Mouse (Mus musculus) frontal cortex, adult (tissue): Measurements from ENCODE around the gene Pde4d.

Experiments
- ATAC-seq: cut with Nextera tagmentation; 2 replicates; pipeline ENCODE4 v1.9.2; 2017; ENCODE audit warnings: mild to moderate bottlenecking, moderate library complexity, mixed read lengths; ENCODE audit not compliant: low TSS enrichment

Pde4d gene

DNA sequence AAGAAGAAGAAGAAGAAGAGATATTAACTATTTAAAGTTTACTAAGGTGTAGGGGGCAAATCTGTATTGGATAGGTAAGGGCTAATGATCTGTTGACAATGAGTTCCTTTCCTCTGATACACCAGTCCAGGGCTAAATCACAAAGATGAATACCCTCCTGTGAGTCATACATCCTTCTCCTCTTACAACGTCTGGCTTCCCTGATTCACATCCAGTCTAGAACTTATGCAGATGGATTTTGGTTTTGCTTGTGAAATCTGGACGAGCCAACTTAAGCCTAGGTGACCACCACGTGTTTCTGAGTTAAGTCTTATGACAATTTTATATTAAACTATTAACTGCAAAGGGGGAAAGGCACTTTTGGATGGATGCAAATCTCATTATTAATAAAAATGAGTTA is 1369.3 kb downstream of the Pde4d start:
- ATAC-seq, result no peak

DNA sequence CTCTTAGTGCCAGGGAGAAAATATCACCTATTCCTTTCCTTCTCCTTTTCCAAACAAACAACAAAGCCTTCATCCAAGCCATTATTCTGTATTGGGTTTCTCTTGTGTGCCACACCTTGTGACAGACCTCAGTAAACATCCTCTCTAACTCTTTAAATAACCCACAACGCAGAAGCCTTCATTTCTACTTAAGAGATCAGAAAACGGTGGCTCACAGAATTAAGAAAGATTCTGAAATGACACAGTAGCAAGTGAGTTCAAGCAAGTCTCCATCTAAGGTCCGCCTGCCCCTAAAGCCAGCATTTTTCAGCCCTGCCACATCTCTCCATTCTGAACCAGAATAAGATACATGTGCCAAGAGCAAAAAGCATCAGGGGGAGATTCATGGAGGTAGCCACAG is 1370.4 kb downstream of the Pde4d start:
- no peak for ATAC-seq

DNA sequence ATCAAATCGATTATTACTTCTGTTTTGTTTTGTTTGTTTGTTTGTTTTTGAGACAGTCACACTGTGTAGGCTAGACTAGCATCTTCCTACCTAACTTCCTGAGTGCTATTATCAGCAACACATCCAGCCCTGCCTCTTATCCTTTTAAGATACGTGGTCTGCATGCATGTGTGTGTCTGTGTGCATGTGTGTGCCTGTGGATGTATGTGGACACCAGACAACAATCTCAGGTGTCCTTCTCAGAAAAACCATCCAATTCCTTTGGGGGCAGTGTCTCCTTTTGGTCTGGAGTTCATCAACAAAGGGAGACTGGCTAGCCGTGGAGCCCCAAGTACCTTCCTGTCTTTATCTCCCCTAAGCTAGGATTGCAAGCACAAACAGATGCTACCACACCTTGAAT is 1371.1 kb downstream of the Pde4d start:
- ATAC-seq, result no peak

DNA sequence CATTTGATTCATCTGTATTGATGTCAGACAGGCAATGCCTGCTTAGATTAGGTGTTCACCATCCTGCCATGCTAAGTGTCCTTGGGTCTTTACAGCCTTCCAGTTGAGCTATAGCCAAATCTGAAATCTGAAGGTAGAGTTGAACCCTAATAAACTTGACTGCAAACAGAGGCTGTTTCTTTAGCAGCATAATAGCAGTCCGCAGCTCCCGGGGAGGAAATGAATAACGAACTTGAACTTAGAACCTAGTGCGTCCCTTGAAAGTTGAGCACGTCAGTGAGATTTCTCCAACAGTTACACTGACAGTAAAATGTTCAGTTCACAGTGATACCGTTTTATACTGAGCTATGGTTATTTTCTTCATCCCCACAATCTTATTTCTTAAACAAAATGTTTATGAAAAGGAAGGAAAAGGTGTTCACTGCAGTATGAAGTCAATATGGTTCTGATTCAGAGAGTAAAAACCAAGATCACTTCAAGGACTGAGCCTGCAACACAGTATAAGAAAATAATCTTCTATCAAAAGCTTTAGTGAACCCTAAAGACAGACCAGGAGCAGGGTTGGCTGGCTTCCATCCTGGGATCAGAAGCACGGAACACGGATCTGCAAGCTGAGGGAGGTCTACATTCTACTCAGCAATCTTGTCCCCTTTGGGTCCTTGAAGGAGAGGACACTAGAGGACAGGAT is 1372.1 kb downstream of the Pde4d start:
- peak; percentile 1; the same call in 1 of the 2 replicates for ATAC-seq

DNA sequence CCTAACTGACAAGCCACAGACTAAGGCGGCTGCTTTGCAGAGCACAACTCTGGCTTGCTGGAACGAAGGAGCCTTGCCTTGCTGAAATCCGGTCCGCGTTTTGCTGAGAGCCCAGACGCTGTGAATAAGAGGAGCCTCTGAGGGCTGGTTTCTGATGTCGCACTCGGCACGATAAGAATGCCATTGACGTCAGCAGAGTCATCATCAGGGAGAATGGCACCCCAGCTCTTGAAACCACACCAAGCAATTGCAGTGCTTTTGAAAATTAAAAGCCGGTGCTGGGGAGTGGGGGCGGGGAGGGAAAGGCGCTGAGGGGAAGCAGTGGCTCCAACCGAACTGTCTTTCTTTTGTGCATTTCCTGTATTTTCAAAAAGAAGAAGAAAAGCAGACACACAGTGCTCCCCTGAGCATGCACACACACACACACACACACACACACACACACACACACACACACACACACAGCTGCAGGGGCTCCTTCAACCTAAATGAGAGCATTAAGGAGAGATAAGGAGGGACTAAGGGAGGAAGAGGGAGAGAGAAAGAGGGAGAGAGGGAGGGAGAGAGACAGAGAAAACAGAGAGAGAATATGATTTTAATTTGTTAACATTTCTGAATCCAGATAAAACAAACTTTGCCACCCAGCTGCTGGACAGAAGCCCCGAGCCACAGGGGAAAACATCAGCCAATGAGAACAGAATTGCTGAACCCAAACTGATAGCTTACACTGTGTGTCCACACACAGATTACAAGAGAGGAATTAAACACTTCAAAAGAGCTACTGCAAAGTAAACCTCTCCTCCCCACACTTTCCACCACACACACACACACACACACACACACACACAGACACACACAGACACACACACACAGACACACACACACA is 1372.9 kb downstream of the Pde4d start:
- ATAC-seq, result peak; percentile 97

DNA sequence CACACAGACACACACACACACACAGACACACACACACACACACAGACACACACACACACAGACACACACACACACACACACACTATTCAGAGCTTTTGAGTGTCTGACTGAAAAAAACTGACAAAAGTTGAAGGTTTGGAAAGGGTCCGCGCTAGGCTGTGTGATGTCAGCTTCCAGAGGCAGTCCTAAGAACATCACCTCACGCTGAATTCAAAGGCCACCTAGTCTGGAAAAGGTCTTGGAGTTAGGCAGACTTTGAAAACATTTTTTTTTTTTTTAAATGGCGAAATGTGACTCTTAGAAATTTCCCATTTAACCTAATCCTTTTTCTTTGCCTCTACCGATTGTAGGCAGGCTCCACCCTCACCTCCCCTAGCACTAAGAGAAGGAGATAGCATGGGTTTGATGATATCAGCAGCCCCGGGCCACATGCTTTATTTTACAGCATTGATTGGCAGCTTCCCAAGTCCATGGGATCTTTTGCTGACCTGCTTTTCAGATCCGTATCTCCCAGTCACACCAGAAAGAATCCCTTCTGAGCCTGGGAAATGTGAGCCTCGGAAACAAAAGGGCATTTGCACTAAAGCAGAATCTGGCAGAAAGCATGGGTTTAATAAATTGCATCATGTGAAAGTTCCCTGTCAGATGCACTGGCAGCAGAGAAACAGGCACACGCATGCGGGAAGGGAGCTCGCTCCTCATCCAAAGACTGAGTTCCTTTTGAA is 1373.7 kb downstream of the Pde4d start:
- ATAC-seq, result 0 out of 2 replicates have a peak, but pooled peaks have one; percentile 2

DNA sequence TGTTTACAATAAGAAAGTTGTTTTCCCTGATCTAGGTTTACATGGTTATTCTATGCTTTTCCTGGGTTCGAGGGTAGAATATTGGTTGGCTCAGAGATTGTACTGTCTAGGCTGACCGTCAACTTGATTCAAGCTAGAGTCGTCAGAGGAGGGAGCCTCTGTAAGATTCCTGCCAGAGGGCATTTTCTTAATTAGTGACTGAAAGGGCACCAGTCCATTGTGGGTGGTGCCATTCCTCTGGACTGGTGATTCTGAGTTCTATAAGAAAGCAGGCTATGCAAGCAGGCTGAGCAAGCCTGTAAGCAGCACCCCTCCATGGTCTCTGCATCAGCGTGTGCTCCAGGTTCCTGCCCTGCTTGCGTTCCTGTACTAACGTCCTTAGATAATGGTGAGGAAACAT is 1376.1 kb downstream of the Pde4d start:
- no peak for ATAC-seq

DNA sequence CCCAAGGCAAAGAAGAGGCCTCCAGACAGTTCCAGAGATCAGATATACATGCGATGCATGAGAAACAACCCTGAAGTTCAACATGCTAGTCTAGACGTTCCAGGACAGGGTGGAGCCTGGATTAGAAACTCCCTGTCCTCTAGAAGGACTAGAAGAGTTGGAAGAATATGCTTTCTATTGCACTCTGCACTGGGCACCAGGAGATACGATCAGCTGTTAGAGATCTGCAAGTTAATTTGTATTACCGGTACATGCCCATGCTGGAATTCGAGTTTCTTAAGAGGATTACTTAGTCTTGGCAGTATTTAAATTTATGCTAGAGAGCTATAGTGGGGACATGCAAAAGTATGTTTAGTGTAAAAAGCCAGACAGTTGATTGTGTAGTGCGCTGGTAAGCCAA is 1377.6 kb downstream of the Pde4d start:
- no peak for ATAC-seq

DNA sequence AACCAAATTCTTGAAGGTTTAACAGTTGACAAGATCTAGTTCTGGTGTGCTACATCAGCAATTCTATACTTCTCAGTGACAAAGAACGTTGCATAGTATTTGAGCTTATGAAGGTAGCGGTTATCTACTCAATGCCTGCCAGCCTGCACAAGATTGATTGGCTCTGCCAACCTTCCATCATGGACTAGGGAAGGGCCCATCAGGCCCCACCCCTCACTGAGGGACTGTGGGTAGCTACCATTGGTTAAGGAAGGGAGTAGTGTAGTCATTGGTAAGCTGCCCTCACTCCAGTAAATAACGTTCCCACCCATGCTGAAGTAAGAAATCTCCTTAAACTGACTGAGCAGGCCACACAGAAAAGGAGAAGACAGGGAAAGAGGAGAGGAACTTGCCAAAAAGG is 1378.2 kb downstream of the Pde4d start:
- ATAC-seq, result no peak

DNA sequence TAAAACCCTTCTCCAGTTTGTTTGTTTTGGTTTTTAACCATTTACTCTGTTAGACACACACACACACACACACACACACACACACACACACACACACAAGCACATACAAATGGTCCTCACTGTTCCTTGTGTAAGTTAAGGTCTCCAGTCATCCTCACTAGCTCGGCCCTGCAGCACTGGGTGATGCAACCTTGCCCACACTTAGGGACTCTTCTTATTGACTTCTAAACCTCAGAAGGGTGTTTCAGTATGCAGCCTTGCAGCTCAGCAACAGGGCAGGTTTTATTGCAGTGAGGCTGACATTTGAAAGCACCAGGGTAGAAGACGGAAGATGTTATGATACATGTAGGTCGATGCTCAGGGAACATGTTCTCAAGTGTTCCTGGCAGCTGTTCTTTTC is 1379.7 kb downstream of the Pde4d start:
- ATAC-seq, result no peak

DNA sequence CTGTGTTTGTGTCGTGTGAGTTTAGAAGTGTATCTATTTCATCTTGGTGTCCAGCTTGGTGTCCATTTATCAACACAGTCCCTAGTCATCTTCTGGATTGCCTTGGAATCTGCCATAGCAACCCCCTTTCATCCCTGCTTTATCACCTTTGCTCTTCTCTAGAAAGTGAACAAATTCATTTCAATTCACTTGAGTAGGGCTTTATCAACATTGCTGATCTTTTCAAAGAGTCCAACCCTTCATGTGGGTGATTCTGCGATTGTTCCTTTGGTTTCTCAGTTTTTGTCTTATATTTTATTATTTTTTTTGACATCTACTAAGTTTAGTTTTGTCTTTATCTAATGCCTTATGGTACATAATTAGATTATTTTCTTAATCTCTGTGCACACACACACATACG is 1385.2 kb downstream of the Pde4d start:
- no peak for ATAC-seq

DNA sequence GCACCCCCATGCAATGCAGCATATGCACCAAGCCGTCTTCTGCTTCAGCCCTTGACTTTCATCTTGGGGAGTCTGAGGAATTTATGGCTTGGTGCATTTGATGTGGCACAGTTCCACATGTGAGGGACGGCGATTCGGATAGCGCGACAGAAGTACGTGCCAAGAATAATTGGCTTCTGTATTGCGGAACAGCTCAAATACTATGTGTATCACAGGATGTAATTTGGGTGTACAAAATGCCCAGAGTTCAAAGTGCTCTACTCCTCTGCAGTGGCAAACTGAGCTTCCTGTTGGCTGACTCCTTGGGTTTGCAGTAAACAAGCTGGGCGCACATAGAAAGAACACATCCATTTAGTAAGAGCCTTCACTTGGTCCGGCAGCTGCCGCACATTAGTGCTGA is 1387.7 kb downstream of the Pde4d start:
- no peak for ATAC-seq

DNA sequence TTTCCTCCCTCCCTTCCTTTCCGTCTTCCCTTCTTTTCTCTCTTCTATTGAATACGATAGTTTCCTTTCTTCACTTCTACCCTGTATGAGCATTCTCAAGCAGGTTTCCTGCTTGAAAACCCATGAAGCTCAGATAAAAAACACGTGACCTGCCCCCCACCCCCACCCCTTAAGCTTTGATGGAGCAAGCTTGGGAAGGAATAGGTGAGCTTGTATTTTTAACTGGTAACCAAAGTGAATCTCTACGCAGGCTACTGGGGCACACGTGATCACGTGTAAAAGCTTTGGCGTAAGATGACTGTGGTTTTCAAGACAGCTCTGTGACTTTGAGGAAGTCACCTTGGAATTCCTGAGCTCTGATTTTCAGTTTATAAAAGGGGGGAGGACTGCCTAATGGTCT is 1388.2 kb downstream of the Pde4d start:
- no peak for ATAC-seq

DNA sequence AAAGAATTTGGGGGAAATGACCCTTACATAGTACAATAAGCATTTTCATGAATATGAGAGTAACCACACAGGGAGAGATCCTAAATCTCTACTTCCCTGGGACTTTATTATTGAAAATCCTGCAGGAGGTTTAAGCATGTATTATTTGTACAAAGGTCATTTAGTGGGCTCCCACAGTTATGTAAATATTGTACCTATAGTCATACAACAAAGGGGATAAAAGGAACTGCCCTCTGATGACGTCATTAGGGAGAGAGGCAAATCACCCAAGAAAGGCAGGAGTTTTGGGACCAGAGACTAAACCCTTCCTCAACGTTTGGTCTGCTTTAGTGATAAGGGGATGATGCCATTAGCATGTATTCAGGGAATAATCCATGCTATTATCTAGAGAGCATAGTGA is 1390.5 kb downstream of the Pde4d start:
- ATAC-seq, result no peak

DNA sequence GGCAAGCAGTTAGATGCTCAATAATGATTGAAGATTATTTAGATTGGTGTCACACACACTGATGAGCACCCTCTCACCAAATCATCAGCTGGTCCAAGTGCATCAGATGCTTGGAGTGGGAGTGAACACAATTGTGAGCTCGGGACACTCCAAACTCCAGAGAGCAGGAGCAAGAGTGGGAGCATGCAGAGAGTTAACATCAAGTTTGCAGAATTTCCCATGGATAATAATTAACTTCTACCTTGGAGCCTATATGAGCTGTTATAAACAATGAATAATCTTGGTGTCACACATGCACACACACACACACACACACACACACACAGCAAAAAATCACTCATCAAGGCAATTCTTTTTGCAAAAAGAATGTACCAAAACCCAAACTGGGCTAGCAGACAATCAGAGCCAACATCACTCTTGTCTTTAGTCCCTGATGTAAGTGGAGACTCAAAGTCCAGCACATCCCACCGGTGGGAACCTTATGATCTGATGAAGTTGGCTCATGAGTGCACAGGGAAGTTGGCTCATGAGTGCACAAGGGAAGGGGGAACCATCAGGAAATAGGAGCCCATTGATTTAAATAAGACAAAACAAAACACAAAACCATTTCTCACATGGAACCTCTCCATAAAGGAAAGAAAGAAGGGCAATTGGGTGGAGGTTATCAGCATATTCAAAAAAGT is 1391.5 kb downstream of the Pde4d start:
- no peak for ATAC-seq

DNA sequence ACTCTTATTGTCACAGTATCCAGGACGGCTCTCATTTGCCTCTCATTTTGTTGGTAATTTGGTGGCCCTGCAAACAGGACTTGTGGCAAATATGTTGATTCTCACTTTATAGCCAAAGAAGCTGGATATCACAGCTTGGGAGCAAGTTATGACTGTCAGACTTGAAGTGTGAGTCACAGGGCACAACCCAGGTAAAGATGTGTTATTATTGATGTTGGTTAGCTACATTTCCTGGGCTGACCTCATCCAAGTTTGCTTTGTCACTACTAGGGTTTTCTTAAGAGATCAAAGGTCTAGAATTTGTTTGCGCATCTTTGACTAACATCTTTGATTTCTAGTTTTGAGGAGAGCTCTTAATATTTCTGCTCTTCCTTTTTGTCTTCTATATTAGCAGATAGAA is 1393.2 kb downstream of the Pde4d start:
- ATAC-seq, result no peak

DNA sequence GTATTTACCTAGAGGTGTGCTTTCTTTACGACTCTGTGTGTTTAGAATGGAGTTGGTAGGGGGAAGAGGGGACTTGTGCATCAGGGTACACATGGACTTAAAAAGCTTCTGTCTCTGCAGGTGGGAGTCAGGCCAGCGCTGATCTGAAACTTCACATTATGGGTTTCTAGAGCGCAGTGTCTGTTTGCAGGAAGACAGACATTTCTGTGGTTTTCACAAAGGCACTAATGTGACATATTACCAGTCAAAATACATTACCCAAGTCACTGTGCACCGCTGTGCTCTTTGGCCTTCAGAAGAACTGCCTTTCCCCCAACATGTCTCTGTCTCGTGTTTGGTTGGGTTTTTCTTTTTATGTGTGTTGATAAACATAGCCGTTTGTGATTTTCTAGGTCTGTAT is 1395.1 kb downstream of the Pde4d start:
- no peak for ATAC-seq

DNA sequence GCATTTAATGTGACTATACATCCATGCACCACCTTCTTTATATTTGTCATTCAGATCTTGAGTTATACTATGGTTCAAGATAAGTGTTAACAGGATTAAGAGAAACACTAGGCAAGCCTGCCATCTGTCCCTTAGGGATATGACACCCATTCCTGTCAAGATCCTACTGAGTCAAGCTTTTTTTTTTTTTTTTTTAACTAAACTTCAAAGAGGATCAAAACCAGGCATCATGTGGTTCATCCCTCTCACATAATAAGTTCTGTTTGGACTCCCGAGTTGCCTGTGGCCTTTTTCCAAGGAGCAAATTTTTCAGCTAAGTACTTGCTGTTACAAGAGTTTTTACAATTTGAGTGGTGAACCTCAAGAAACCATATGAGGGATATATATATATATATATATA is 1414.1 kb downstream of the Pde4d start:
- ATAC-seq, result no peak

DNA sequence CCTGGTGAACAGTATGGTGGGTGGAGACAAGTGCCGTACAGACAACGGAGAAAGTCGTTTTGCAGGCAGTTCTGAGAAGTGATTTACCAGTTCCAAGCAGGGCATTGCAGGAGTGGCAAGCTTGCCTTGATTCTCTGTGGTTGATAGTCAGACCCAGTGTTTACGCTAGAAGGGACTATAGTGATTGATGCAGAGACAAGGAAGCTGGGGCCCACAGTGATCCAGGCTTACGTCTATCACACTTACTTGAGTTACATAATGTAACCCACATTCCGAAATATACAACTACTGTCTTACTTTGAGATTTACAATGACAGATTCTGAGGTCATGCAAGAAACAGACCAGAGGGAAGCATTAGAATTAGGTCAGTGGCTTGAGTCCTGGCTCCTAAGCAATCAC is 1414.6 kb downstream of the Pde4d start:
- ATAC-seq, result no peak; the same call in 1 of the 2 replicates

DNA sequence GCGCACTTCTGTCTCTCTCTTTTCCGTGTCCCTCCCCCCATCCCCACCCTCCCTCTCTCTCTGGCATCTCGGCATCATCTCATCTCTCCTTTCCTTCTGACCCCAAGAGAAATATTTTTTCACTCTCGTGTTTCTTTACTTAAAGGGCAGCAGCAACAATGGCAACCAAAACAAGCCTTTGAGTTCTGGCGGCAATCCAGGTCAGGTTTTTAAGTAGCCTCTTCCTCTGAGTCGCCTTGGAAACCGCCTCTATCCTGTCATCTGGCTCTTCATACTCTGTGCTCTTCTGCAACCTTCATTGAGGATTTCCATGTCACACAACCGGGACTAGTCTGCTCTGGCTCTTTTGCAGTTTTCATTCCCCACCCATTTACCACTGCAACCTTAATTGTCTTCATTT is 1430.6 kb downstream of the Pde4d start:
- ATAC-seq, result no peak

DNA sequence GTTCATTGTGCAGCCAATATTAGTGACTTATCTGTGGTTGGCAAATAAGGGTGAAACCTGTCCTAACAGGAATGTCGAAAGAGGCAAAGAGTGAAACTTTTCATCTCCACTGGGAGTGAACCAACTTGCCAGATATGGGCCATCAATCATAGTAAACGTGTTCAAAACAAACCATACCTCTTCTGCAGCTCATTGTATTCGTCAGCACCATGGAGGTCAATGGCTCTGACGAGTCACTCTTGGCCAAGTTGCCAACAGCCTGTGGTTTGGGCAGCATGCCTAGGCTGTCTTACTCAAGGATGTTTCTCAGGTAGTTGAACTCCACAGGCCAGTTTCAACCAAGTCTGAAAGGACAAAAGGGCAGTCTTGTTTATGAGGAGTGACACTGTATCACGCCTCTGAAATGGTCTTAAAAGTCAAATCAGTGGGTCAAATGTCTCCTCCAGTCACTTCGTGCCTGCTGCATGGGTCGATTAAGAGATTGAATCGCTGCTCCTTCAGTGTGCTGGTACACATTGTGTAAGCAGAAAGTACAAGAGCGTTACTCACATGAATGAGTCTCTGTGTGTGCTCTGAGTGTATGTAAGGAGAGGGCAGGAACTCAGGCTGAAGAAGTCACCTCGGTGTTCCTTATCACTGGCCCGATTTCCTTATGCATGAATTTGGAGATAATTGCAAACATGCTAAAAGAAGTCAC is 1431.6 kb downstream of the Pde4d start:
- ATAC-seq, result no peak
